ENCODE assay signal across 8 mouse cellular contexts in the genomic region with DNA sequence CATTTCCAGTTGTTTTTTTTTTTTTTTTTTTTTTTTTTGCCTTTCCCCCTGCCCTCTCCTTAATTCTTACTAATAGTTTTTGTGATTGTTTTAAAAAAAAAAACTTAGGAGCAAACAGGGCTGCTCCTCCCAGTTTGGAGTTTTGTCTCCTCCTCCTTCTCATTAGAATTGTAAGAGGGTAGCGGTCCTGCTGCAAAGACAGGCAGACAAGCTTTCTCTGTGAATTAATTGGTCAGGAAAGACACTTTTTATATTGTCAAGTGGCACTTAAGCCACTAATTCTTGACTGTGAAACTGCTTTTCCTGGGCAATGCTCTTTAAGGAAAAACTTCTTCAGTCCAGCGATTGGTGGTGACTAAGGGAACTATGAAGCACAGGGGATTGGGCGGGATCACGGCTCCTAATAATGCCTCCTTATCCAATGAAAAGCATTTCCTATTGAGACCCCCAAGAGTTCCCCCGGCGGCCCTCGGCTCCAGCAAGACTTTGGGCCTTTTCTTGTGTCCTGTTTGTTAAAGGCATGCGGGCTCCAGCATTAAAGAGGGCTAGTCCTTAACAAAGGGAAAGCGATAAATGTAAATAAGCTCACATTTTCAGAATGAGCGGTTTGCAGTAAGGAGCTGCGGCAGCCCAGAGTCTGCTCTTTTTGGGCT. TPM values are rescaled to one million over a fixed set of nuclear protein-coding genes. Genes with fewer than 3 reads are reported as not detected.
DNase-seq lines count a peak whose midpoint lies in the region; ATAC-seq and TF ChIP-seq lines count a peak whose summit lies in the region.

A gene (plus strand): TSS at position 451 of the 653 bp plus-strand sequence.

- no peaks in the 10 kb centered on the region for H3K9me3 ChIP-seq in intestine, postnatal 0 days (ENCODE audit: control insufficient read depth)
- H3K9me3 ChIP-seq in neural tube, embryonic 12.5 days, result no peaks in the 10 kb centered on the region

- no peak for ATAC-seq in intestine, postnatal 0 days
- ATAC-seq in neural tube, embryonic 12.5 days (ENCODE audit: low FRiP score, low read depth), result peak; percentile 91

- 20% methylated on average over 11 of the region's 11 CpGs for WGBS in intestine, postnatal 0 days
- 22% methylated on average over 11 of the region's 11 CpGs for WGBS in neural tube, embryonic 12.5 days

- intact Hi-C loops in left cerebral cortex, postnatal 4 days (cut with DNase I), result no loop called here

- H3K4me2 ChIP-seq in intestine, postnatal 0 days (replicated peaks; ENCODE audit: low read depth), result peak within 1 kb of the TSS; percentile 50; the same call in 1 of the 2 replicates
- H3K4me2 ChIP-seq in neural tube, embryonic 12.5 days (replicated peaks), result peak within 1 kb of the TSS; percentile 47

- no peaks in the 10 kb centered on the region for H3K4me1 ChIP-seq in intestine, postnatal 0 days (replicated peaks; ENCODE audit: control insufficient read depth, insufficient read depth, low read length)
- H3K4me1 ChIP-seq in neural tube, embryonic 12.5 days, result no peaks in the 10 kb centered on the region

- no peak for TF ChIP-seq CTCF in intestine, postnatal 0 days (IDR thresholded peaks at IDR 0.05; ENCODE audit: low read depth)

- no peak within 1 kb of the TSS for H3K27ac ChIP-seq in intestine, postnatal 0 days (ENCODE audit: low read depth, low read length)
- H3K27ac ChIP-seq in neural tube, embryonic 12.5 days, result no peak within 1 kb of the TSS

- no peaks in the 10 kb centered on the region for H3K36me3 ChIP-seq in intestine, postnatal 0 days (ENCODE audit: control insufficient read depth, insufficient read depth)
- no peaks in the 10 kb centered on the region for H3K36me3 ChIP-seq in neural tube, embryonic 12.5 days

- no peaks in the 10 kb centered on the region for H3K27me3 ChIP-seq in intestine, postnatal 0 days (replicated peaks; ENCODE audit: control insufficient read depth, insufficient read depth, low read length)
- H3K27me3 ChIP-seq in neural tube, embryonic 12.5 days (replicated peaks), result no peaks in the 10 kb centered on the region

- peak within 1 kb of the TSS; percentile 38 for H3K4me3 ChIP-seq in intestine, postnatal 0 days (ENCODE audit: low read depth, low read length)
- peak within 1 kb of the TSS; percentile 31 for H3K4me3 ChIP-seq in neural tube, embryonic 12.5 days

- H3K9ac ChIP-seq in intestine, postnatal 0 days (ENCODE audit: low read depth, low read length), result 0 out of 2 replicates have a peak within 1 kb of the TSS, but pooled peaks have one; percentile 11
- H3K9ac ChIP-seq in neural tube, embryonic 12.5 days, result 0 out of 2 replicates have a peak within 1 kb of the TSS, but pooled peaks have one; percentile 26

- DNase-seq in left cerebral cortex, postnatal 4 days, result peak; percentile 40
- no peak for DNase-seq in left cerebral cortex, adult 9 months (ENCODE audit: low spot score in 2 of 2)
- DNase-seq in embryo, embryonic 10 days (ENCODE audit: low spot score), result peak; percentile 75
- peak; percentile 25 to 47 for DNase-seq in heart, adult 18-20 months
- peak; percentile 5 to 9 for DNase-seq in lung, adult 18-20 months
- DNase-seq in spleen, adult 12 weeks (ENCODE audit: low spot score), result no peak

RNA-seq across cellular contexts. Expression of the gene that starts here (rescaled TPM):
- 1 to 10 TPM; 1.8 to 2.4 TPM for total RNA-seq in left cerebral cortex, postnatal 4 days (2021)
- under 1 TPM; 0.52 to 0.54 TPM for total RNA-seq in heart, adult 18-20 months (2021)
- polyA plus RNA-seq in intestine, postnatal 0 days (2015; fragmentation: Nextera tagmentation; extraction: Ambion mirVana), result 4.5 and 4.6 TPM in 2 replicates
- polyA plus RNA-seq in neural tube, embryonic 12.5 days (2016; fragmentation: Nextera tagmentation; extraction: Ambion mirVana), result 15.1 and 15.5 TPM in 2 replicates

Comparison
In these comparisons a context has a peak if more than half of its experiments do, and no peak if none do; other contexts are left out.
1. DNase-seq: peak in left cerebral cortex, postnatal 4 days (single experiment), embryo, embryonic 10 days (single experiment) and lung, adult 18-20 months (2 of 2); none in left cerebral cortex, adult 9 months (0 of 2) and spleen, adult 12 weeks (single experiment).
2. Peak in DNase-seq in heart, adult 18-20 months; RNA of the gene not detected or under 1 TPM.